11 mouse cellular contexts compared by ENCODE assay signal in genomic region chr7:142330271-142330724, GRCm38 (mm10). TPM values are rescaled to one million over a fixed set of nuclear protein-coding genes. Genes with fewer than 3 reads are reported as not detected.
DNase-seq lines count a peak whose midpoint lies in the region; ATAC-seq and TF ChIP-seq lines count a peak whose summit lies in the region.
"Had no signal": no experiment of that assay in that cellular context is flagged by ENCODE, and none has a peak within 500 bp of the region (broad histone marks: within the 10 kb centered on the region; RNA-seq: fewer than 3 reads in every experiment).

No protein-coding gene starts in this region.

- TF ChIP-seq EP300 in liver, embryonic 14.5 days (IDR thresholded peaks at IDR 0.05; ENCODE audit: low read depth): peak; percentile 39

- ATAC-seq in intestine, postnatal 0 days: 0 out of 2 replicates have a peak, but pooled peaks have one; percentile 32
- peak; percentile 69 for ATAC-seq in liver, embryonic 14.5 days (ENCODE audit: insufficient read depth)
- ATAC-seq in neural tube, embryonic 15.5 days (ENCODE audit: low FRiP score): no peak
- ATAC-seq in forebrain, embryonic 16.5 days: no peak
- ATAC-seq: midbrain, embryonic 13.5 days had no signal

- no peak overlapping the region for H3K4me3 ChIP-seq in intestine, postnatal 0 days (ENCODE audit: low read depth, low read length)
- H3K4me3 ChIP-seq in liver, embryonic 14.5 days (ENCODE audit: insufficient read depth in 1 of 2, low read depth in 2 of 2, low read length in 2 of 2): no peak overlapping the region
- H3K4me3 ChIP-seq in neural tube, embryonic 15.5 days (replicated peaks): no peak overlapping the region
- no peak overlapping the region for H3K4me3 ChIP-seq in forebrain, embryonic 16.5 days (replicated peaks; ENCODE audit: low read length)
- H3K4me3 ChIP-seq: midbrain, embryonic 13.5 days had no signal

- no peaks in the 10 kb centered on the region for H3K27me3 ChIP-seq in intestine, postnatal 0 days (replicated peaks; ENCODE audit: control insufficient read depth, insufficient read depth, low read length)
- H3K27me3 ChIP-seq in liver, embryonic 14.5 days (ENCODE audit: control insufficient read depth, insufficient read depth, low read length): no peaks in the 10 kb centered on the region
- H3K27me3 ChIP-seq in neural tube, embryonic 15.5 days (replicated peaks): no peaks in the 10 kb centered on the region
- no peaks in the 10 kb centered on the region for H3K27me3 ChIP-seq in forebrain, embryonic 16.5 days (replicated peaks; ENCODE audit: control insufficient read depth, insufficient read depth, low read length)
- H3K27me3 ChIP-seq: midbrain, embryonic 13.5 days had no signal

- intact Hi-C loops in left cerebral cortex, postnatal 14 days (cut with DNase I): loop anchor here (5.0 kb wide), 1 partner anchor 347 kb away; no protein-coding TSS in a partner anchor

- no peak overlapping the region for H3K4me2 ChIP-seq in intestine, postnatal 0 days (replicated peaks; ENCODE audit: low read depth)
- no peak overlapping the region for H3K4me2 ChIP-seq in liver, embryonic 14.5 days (ENCODE audit: low read depth)
- H3K4me2 ChIP-seq in neural tube, embryonic 15.5 days: no peak overlapping the region
- no peak overlapping the region for H3K4me2 ChIP-seq in forebrain, embryonic 16.5 days (ENCODE audit: low read length)
- H3K4me2 ChIP-seq: midbrain, embryonic 13.5 days had no signal

- H3K4me1 ChIP-seq in intestine, postnatal 0 days (replicated peaks; ENCODE audit: control insufficient read depth, insufficient read depth, low read length): no peaks in the 10 kb centered on the region
- peaks cover 12 to 18% of the 10 kb centered on the region in 2 experiments for H3K4me1 ChIP-seq in liver, embryonic 14.5 days (replicated peaks; ENCODE audit: control insufficient read depth in 2 of 2, insufficient read depth in 2 of 2, low read length in 1 of 2)
- no peaks in the 10 kb centered on the region for H3K4me1 ChIP-seq in neural tube, embryonic 15.5 days
- no peaks in the 10 kb centered on the region; the same call in 1 of the 2 replicates for H3K4me1 ChIP-seq in forebrain, embryonic 16.5 days (replicated peaks; ENCODE audit: control insufficient read depth, insufficient read depth, low read length)

- 14% methylated on average over 9 of the region's 9 CpGs for WGBS in intestine, postnatal 0 days
- WGBS in liver, embryonic 14.5 days (ENCODE audit: insufficient replicate concordance): 44% methylated on average over 9 of the region's 9 CpGs
- WGBS in neural tube, embryonic 15.5 days: 68% methylated on average over 9 of the region's 9 CpGs
- 85% methylated on average over 9 of the region's 9 CpGs for WGBS in forebrain, embryonic 16.5 days

- no peak for TF ChIP-seq CTCF in intestine, postnatal 0 days (IDR thresholded peaks at IDR 0.05; ENCODE audit: low read depth)
- TF ChIP-seq CTCF in liver, embryonic 14.5 days (IDR thresholded peaks at IDR 0.05; ENCODE audit: low read depth): no peak

- peak; percentile 62 for DNase-seq in adrenal gland, postnatal 14 days
- DNase-seq in gastrocnemius, postnatal 25 days: peak; percentile 34
- DNase-seq in liver, embryonic 14.5 days (ENCODE audit: low read depth in 3 of 3, low spot score in 3 of 3): no peak
- DNase-seq in cerebellum, postnatal 4 days (ENCODE audit: low spot score in 2 of 2): no peak
- no peak for DNase-seq in left cerebral cortex, postnatal 14 days (ENCODE audit: low spot score in 2 of 2)

- H3K9me3 ChIP-seq in intestine, postnatal 0 days (ENCODE audit: control insufficient read depth): no peaks in the 10 kb centered on the region
- no peaks in the 10 kb centered on the region for H3K9me3 ChIP-seq in liver, embryonic 14.5 days (ENCODE audit: control insufficient read depth, low read length)
- H3K9me3 ChIP-seq in neural tube, embryonic 15.5 days (replicated peaks): no peaks in the 10 kb centered on the region
- no peaks in the 10 kb centered on the region for H3K9me3 ChIP-seq in forebrain, embryonic 16.5 days (ENCODE audit: control insufficient read depth, low read length)
- H3K9me3 ChIP-seq: midbrain, embryonic 13.5 days had no signal

- no peak overlapping the region for H3K9ac ChIP-seq in intestine, postnatal 0 days (ENCODE audit: low read depth, low read length)
- no peak overlapping the region for H3K9ac ChIP-seq in liver, embryonic 14.5 days (replicated peaks)
- H3K9ac ChIP-seq in neural tube, embryonic 15.5 days (replicated peaks): no peak overlapping the region
- no peak overlapping the region for H3K9ac ChIP-seq in forebrain, embryonic 16.5 days (replicated peaks; ENCODE audit: low read depth, low read length)
- H3K9ac ChIP-seq: midbrain, embryonic 13.5 days had no signal

- 0 out of 2 replicates have a peak overlapping the region, but pooled peaks have one; percentile 1 for H3K27ac ChIP-seq in intestine, postnatal 0 days (ENCODE audit: low read depth, low read length)
- H3K27ac ChIP-seq in liver, embryonic 14.5 days: no peak overlapping the region
- H3K27ac ChIP-seq in neural tube, embryonic 15.5 days (replicated peaks): no peak overlapping the region
- no peak overlapping the region for H3K27ac ChIP-seq in forebrain, embryonic 16.5 days (ENCODE audit: low read length)
- H3K27ac ChIP-seq: midbrain, embryonic 13.5 days had no signal

- H3K36me3 ChIP-seq in intestine, postnatal 0 days (ENCODE audit: control insufficient read depth, insufficient read depth): no peaks in the 10 kb centered on the region
- H3K36me3 ChIP-seq in liver, embryonic 14.5 days (replicated peaks; ENCODE audit: control insufficient read depth, insufficient read depth, low read depth): no peaks in the 10 kb centered on the region
- H3K36me3 ChIP-seq in neural tube, embryonic 15.5 days: no peaks in the 10 kb centered on the region
- no peaks in the 10 kb centered on the region for H3K36me3 ChIP-seq in forebrain, embryonic 16.5 days (ENCODE audit: control insufficient read depth, insufficient read depth)
- H3K36me3 ChIP-seq: midbrain, embryonic 13.5 days had no signal

RNA-seq across cellular contexts. Expression of gene Krtap5-4, which starts 26.9 kb away (rescaled TPM):
- total RNA-seq in adrenal gland, postnatal 14 days (2021): not detected in 2 replicates
- not detected for total RNA-seq in gastrocnemius, postnatal 25 days (2021)
- polyA plus RNA-seq in intestine, postnatal 0 days (2015; fragmentation: Nextera tagmentation; extraction: Ambion mirVana): not detected in 2 replicates
- polyA plus RNA-seq in liver, embryonic 14.5 days (2012; rRNA removed): not detected in 2 replicates
- not detected in 2 replicates for polyA plus RNA-seq in liver, embryonic 14.5 days (2014; fragmentation: Nextera tagmentation; extraction: Ambion mirVana)
- polyA plus RNA-seq in neural tube, embryonic 15.5 days (2015; fragmentation: Nextera tagmentation; extraction: Ambion mirVana): not detected in 2 replicates
- total RNA-seq in left cerebral cortex, postnatal 14 days (2021): not detected
- not detected in 2 replicates for polyA plus RNA-seq in forebrain, embryonic 16.5 days (2015; fragmentation: Nextera tagmentation; extraction: Ambion mirVana)
- total RNA-seq: MEL had no signal
- polyA plus RNA-seq: gonadal fat pad, adult 2 months; midbrain, embryonic 13.5 days had no signal

RNA-seq across cellular contexts. Expression of gene Krtap5-1, which starts 33.4 kb away (rescaled TPM):
- not detected in 2 replicates for total RNA-seq in adrenal gland, postnatal 14 days (2021)
- not detected for total RNA-seq in gastrocnemius, postnatal 25 days (2021)
- polyA plus RNA-seq in intestine, postnatal 0 days (2015; fragmentation: Nextera tagmentation; extraction: Ambion mirVana): not detected in 2 replicates
- polyA plus RNA-seq in liver, embryonic 14.5 days (2012; rRNA removed): not detected in 2 replicates
- not detected in 2 replicates for polyA plus RNA-seq in liver, embryonic 14.5 days (2014; fragmentation: Nextera tagmentation; extraction: Ambion mirVana)
- not detected in 2 replicates for polyA plus RNA-seq in neural tube, embryonic 15.5 days (2015; fragmentation: Nextera tagmentation; extraction: Ambion mirVana)
- total RNA-seq in left cerebral cortex, postnatal 14 days (2021): not detected
- not detected in 2 replicates for polyA plus RNA-seq in forebrain, embryonic 16.5 days (2015; fragmentation: Nextera tagmentation; extraction: Ambion mirVana)
- total RNA-seq: MEL had no signal
- polyA plus RNA-seq: gonadal fat pad, adult 2 months; midbrain, embryonic 13.5 days had no signal

RNA-seq across cellular contexts. Expression of gene Ifitm10, which starts 43.3 kb away (rescaled TPM):
- total RNA-seq in adrenal gland, postnatal 14 days (2021): 3.8 and 5.1 TPM in 2 replicates
- 1 to 10 TPM; 3.3 to 4.2 TPM for total RNA-seq in gastrocnemius, postnatal 25 days (2021)
- 1.5 and 1.6 TPM in 2 replicates for polyA plus RNA-seq in intestine, postnatal 0 days (2015; fragmentation: Nextera tagmentation; extraction: Ambion mirVana)
- 0.87 and 1.1 TPM in 2 replicates for polyA plus RNA-seq in liver, embryonic 14.5 days (2012; rRNA removed)
- polyA plus RNA-seq in liver, embryonic 14.5 days (2014; fragmentation: Nextera tagmentation; extraction: Ambion mirVana): 1.0 and 1.3 TPM in 2 replicates
- polyA plus RNA-seq in neural tube, embryonic 15.5 days (2015; fragmentation: Nextera tagmentation; extraction: Ambion mirVana): 13.5 and 14.7 TPM in 2 replicates
- total RNA-seq in left cerebral cortex, postnatal 14 days (2021): 10 to 100 TPM; 22.3 to 24.9 TPM
- polyA plus RNA-seq in forebrain, embryonic 16.5 days (2015; fragmentation: Nextera tagmentation; extraction: Ambion mirVana): 2.6 and 3.8 TPM in 2 replicates
- total RNA-seq: MEL had no signal

RNA-seq across cellular contexts. Expression of gene Gm49369, which starts 52.2 kb away (rescaled TPM):
- total RNA-seq in adrenal gland, postnatal 14 days (2021): 1.4 TPM in 1 of 2 replicates, not detected in the other
- 1 to 10 TPM; 4.0 to 5.6 TPM for total RNA-seq in gastrocnemius, postnatal 25 days (2021)
- not detected in 2 replicates for polyA plus RNA-seq in intestine, postnatal 0 days (2015; fragmentation: Nextera tagmentation; extraction: Ambion mirVana)
- 0.66 TPM in 1 of 2 replicates, not detected in the other for polyA plus RNA-seq in liver, embryonic 14.5 days (2012; rRNA removed)
- polyA plus RNA-seq in liver, embryonic 14.5 days (2014; fragmentation: Nextera tagmentation; extraction: Ambion mirVana): 0.29 TPM in 1 of 2 replicates, not detected in the other
- not detected in 2 replicates for polyA plus RNA-seq in neural tube, embryonic 15.5 days (2015; fragmentation: Nextera tagmentation; extraction: Ambion mirVana)
- total RNA-seq in left cerebral cortex, postnatal 14 days (2021): 1 to 10 TPM; 2.1 to 7.1 TPM
- polyA plus RNA-seq in forebrain, embryonic 16.5 days (2015; fragmentation: Nextera tagmentation; extraction: Ambion mirVana): not detected in 2 replicates
- polyA plus RNA-seq: midbrain, embryonic 13.5 days had no signal

RNA-seq across cellular contexts. Expression of gene Gm4559, which starts 56.1 kb away (rescaled TPM):
- not detected in 2 replicates for total RNA-seq in adrenal gland, postnatal 14 days (2021)
- total RNA-seq in gastrocnemius, postnatal 25 days (2021): not detected
- polyA plus RNA-seq in intestine, postnatal 0 days (2015; fragmentation: Nextera tagmentation; extraction: Ambion mirVana): not detected in 2 replicates
- not detected in 2 replicates for polyA plus RNA-seq in liver, embryonic 14.5 days (2012; rRNA removed)
- polyA plus RNA-seq in liver, embryonic 14.5 days (2014; fragmentation: Nextera tagmentation; extraction: Ambion mirVana): not detected in 2 replicates
- polyA plus RNA-seq in neural tube, embryonic 15.5 days (2015; fragmentation: Nextera tagmentation; extraction: Ambion mirVana): not detected in 2 replicates
- total RNA-seq in left cerebral cortex, postnatal 14 days (2021): not detected
- polyA plus RNA-seq in forebrain, embryonic 16.5 days (2015; fragmentation: Nextera tagmentation; extraction: Ambion mirVana): not detected in 2 replicates
- total RNA-seq: MEL had no signal
- polyA plus RNA-seq: gonadal fat pad, adult 2 months; midbrain, embryonic 13.5 days had no signal

Comparison
In these comparisons a context has a peak if more than half of its experiments do, and no peak if none do; other contexts are left out.
1. DNase-seq: peak in adrenal gland, postnatal 14 days (single experiment) and gastrocnemius, postnatal 25 days (single experiment); none in liver, embryonic 14.5 days (0 of 3), cerebellum, postnatal 4 days (0 of 2) and left cerebral cortex, postnatal 14 days (0 of 2).
2. ATAC-seq: peak in intestine, postnatal 0 days (single experiment) and liver, embryonic 14.5 days (single experiment); none in neural tube, embryonic 15.5 days (single experiment) and forebrain, embryonic 16.5 days (single experiment).